Mouse (Mus musculus) testis, adult 2 months (tissue): ENCODE data around the gene Mcemp1. TPM values are rescaled to one million over a fixed set of nuclear protein-coding genes. Genes with fewer than 3 reads are reported as not detected.

Experiments used
- H3K27ac ChIP-seq: fragments of 200-500 bp; 2 replicates; pipeline ENCODE4 v1.5.1; 2012; ENCODE audit warnings: low read depth, low read length; ENCODE audit not compliant: control insufficient read depth, insufficient read depth
- H3K27me3 ChIP-seq: fragments of 200-500 bp; 2 replicates; pipeline ENCODE4 v1.6.1; 2012; ENCODE audit warnings: mild to moderate bottlenecking, low read length, moderate library complexity; ENCODE audit not compliant: control insufficient read depth, insufficient read depth
- H3K36me3 ChIP-seq: fragments of 200-500 bp; 2 replicates; pipeline ENCODE4 v1.6.1; 2012; ENCODE audit warnings: mild to moderate bottlenecking, low read length; ENCODE audit not compliant: control insufficient read depth, insufficient read depth
- H3K4me1 ChIP-seq: fragments of 200-500 bp; 2 replicates; pipeline ENCODE4 v1.6.1; 2012; ENCODE audit warnings: low read length; ENCODE audit not compliant: control insufficient read depth, insufficient read depth
- H3K4me3 ChIP-seq: fragments of 200-500 bp; 2 replicates; pipeline ENCODE4 v1.5.1; 2012; ENCODE audit warnings: low read depth, mild to moderate bottlenecking, low read length, moderate library complexity, mixed read lengths; ENCODE audit not compliant: control insufficient read depth
- CTCF ChIP-seq: fragments of 200-500 bp; IDR thresholded peaks from 2 replicates; pipeline ENCODE4 v1.5.1; 2012; ENCODE audit warnings: low read depth, mild to moderate bottlenecking, inconsistent platforms, low read length, moderate library complexity; ENCODE audit not compliant: control insufficient read depth, insufficient read depth, insufficient replicate concordance
- POLR2A ChIP-seq: fragments of 200-500 bp; IDR thresholded peaks from 2 replicates; pipeline ENCODE4 v1.6.1; 2012; ENCODE audit warnings: low read depth, mild to moderate bottlenecking, inconsistent platforms, low read length, moderate library complexity; ENCODE audit not compliant: control insufficient read depth
- polyA plus RNA-seq: library from polyadenylated mRNA; depleted of rRNA; stranded (reverse); fragments of >200 nt; gene quantifications from 2 replicates; pipeline ENCODE4 v1.2.3, GENCODE M21; 2012

Mcemp1 gene
- polyA plus RNA-seq, 1 experiment, result 0.44 TPM

GRCm38 (mm10) chr8:3683408-3684176 lies 18.0 kb downstream of the Mcemp1 start:
- Histone ChIP-seq H3K4me1 (peaks cover 2% of the 10 kb centered on the region; the same call in 1 of the 2 replicates), H3K4me3 (no peak overlapping the region), H3K27me3 (no peaks in the 10 kb centered on the region), H3K27ac (no peak overlapping the region), H3K36me3 (no peaks in the 10 kb centered on the region; the same call in 1 of the 2 replicates)
- no peak for TF ChIP-seq POLR2A
- no peak for TF ChIP-seq CTCF

- Histone ChIP-seq H3K27me3 (no peaks in the 10 kb centered on the region), H3K36me3 (no peaks in the 10 kb centered on the region), H3K27ac (no peak overlapping the region), H3K4me3 (no peak overlapping the region), H3K4me1 (no peaks in the 10 kb centered on the region; the same call in 1 of the 2 replicates)
- no peak for TF ChIP-seq POLR2A
- TF ChIP-seq CTCF, result no peak
These were observed 19.0 kb downstream of the Mcemp1 start for GRCm38 (mm10) chr8:3684530-3684929.

- TF ChIP-seq POLR2A (no peak), CTCF (no peak)
- Histone ChIP-seq H3K4me3 (no peak overlapping the region), H3K27me3 (no peaks in the 10 kb centered on the region), H3K36me3 (no peaks in the 10 kb centered on the region), H3K4me1 (no peaks in the 10 kb centered on the region; the same call in 1 of the 2 replicates), H3K27ac (no peak overlapping the region)
These were observed 19.9 kb downstream of the Mcemp1 start for GRCm38 (mm10) chr8:3685422-3685821.

GRCm38 (mm10) chr8:3687537-3687936 lies 22.0 kb downstream of the Mcemp1 start:
- no peak overlapping the region for H3K4me3 ChIP-seq
- H3K4me1 ChIP-seq, result no peaks in the 10 kb centered on the region; the same call in 1 of the 2 replicates
- H3K27me3 ChIP-seq, result no peaks in the 10 kb centered on the region
- H3K27ac ChIP-seq, result no peak overlapping the region
- no peaks in the 10 kb centered on the region for H3K36me3 ChIP-seq
- TF ChIP-seq CTCF (no peak), POLR2A (no peak)

- no peak overlapping the region for H3K27ac ChIP-seq
- H3K4me3 ChIP-seq, result no peak overlapping the region
- no peaks in the 10 kb centered on the region; the same call in 1 of the 2 replicates for H3K4me1 ChIP-seq
- no peaks in the 10 kb centered on the region for H3K27me3 ChIP-seq
- no peaks in the 10 kb centered on the region for H3K36me3 ChIP-seq
- TF ChIP-seq CTCF, result no peak
- no peak for TF ChIP-seq POLR2A
These were observed 25.2 kb downstream of the Mcemp1 start for GRCm38 (mm10) chr8:3690774-3691173.

GRCm38 (mm10) chr8:3694121-3694520 lies 28.6 kb downstream of the Mcemp1 start, which contains the start of gene Fcer2a:
Gene Fcer2a (minus strand): TSS chr8:3694175.
- no peak within 1 kb of the TSS for H3K4me3 ChIP-seq
- TF ChIP-seq CTCF (no peak), POLR2A (no peak)
- no peaks in the 10 kb centered on the region for H3K4me1 ChIP-seq
- no peaks in the 10 kb centered on the region for H3K27me3 ChIP-seq
- H3K36me3 ChIP-seq, result no peaks in the 10 kb centered on the region
- no peak within 1 kb of the TSS for H3K27ac ChIP-seq

GRCm38 (mm10) chr8:3701491-3701890 lies 35.9 kb downstream of the Mcemp1 start:
- TF ChIP-seq POLR2A (no peak), CTCF (no peak)
- Histone ChIP-seq H3K36me3 (no peaks in the 10 kb centered on the region), H3K27ac (no peak overlapping the region), H3K27me3 (no peaks in the 10 kb centered on the region), H3K4me1 (no peaks in the 10 kb centered on the region), H3K4me3 (no peak overlapping the region)
